Mouse (Mus musculus) ES-CJ7 (cell line): ENCODE results near the gene Adgrf3.

Experiments used
- DNase-seq: peaks from one replicate; pipeline ENCODE4 v3.0.0; 2011; ENCODE audit warnings: low read depth, low spot score

Gene Adgrf3

GRCm38 (mm10) chr5:30152007-30152406 lies 53.5 kb downstream of the Adgrf3 start:
- no peak for DNase-seq

- no peak for DNase-seq
These were observed 57.2 kb downstream of the Adgrf3 start for GRCm38 (mm10) chr5:30148133-30148920.

GRCm38 (mm10) chr5:30146526-30146925 lies 59.0 kb downstream of the Adgrf3 start:
- no peak for DNase-seq
